Mouse (Mus musculus): ENCODE data around the gene H2-Eb1.
A peak's percentile ranks its signal among the peaks of the same experiment; 100 is the strongest.

Gene H2-Eb1

DNA sequence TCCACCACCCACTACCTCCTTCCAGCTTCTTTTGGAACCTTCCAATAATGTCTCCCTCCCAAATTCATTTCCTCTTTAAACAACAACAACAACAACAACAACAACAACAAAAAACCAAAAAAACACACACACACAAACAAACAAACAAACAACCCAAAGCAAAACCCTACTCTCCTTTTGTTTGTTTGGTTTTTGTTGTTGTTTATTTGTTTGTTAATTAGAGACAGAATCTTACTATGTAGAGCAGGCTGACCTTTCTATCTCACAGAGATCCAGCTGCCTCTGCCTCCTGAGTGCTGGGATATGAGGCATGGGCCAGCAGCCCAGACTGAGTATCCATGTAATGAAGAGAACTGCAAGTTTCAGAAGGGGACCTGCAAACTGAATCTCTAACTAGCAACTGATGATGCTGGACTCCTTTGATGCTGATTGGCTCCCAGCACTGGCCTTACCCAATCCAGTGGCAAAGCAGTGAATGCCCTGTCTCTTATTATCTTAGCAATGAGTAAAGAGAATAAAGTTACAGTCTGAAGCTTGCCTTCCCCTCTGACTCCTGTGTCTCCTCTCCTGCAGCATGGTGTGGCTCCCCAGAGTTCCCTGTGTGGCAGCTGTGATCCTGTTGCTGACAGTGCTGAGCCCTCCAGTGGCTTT is at the start of gene H2-Eb1:
Gene H2-Eb1, plus strand, starts transcription at position 488 of the 651 bp plus-strand sequence.
- peak; percentile 93 for DNase-seq (ENCODE audit: low read depth)

- no peak for DNase-seq (ENCODE audit: low read depth)
These were observed 49.2 kb upstream of the H2-Eb1 start for GRCm38 (mm10) chr17:34256501-34256900.

GRCm38 (mm10) chr17:34257594-34258375 is 47.9 kb upstream of the H2-Eb1 start, which contains the start of gene H2-Ab1:
Gene H2-Ab1, plus strand, starts transcription at chr17:34257689.
- DNase-seq (ENCODE audit: low read depth) = peak; percentile 90

GRCm38 (mm10) chr17:34260551-34260950 is 45.1 kb upstream of the H2-Eb1 start:
- no peak for DNase-seq (ENCODE audit: low read depth)

DNA sequence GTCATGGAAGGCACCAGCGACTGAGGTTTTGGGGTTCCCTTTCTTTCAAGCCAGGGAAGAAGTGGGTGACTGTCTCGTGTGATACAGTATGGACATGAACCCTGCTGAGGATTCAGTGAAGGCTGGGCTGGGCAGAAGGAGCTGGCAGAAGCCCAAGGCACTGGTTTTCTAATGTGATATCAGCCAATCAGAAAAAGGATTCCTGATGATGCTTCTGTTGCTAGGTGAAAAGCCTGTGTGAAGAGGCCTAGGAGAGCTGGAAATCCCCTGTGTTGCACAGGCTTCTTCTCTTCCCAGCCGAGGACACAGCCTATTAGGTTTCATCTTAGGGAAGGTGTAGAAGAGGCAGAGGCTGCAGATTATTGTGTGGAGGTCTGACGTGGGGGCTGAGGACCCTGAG is 44.2 kb upstream of the H2-Eb1 start:
- DNase-seq (ENCODE audit: low read depth) = peak; percentile 91

GRCm38 (mm10) chr17:34263068-34263467 is 42.6 kb upstream of the H2-Eb1 start:
- peak; percentile 95 for DNase-seq (ENCODE audit: low read depth)

DNA sequence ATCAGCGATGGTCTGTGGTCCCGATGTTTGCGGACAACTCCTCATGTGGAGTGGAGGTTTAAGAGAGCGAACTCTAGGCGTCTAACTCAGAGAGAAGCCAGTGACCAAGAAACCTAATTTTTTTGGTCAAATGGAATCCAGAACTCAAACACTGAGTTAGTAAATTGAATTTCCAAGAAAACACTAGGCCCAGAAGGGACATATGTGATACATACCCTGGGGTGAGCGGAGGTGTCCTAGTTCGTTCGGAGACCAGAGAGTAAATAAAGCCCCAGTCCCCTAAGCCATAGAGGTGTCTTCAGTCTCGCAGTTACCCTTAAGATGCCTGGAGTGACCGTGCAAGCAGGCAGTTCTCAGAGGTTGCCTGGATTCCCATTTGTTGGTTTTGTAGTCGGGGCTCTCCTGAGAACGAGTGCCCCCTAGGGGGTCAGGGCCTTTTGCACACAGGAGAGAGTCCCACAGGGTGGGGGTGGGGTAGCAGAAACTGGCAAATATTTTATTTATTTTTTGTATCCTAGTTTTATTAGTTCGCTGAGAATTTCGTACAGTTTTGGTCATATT is 41.8 kb upstream of the H2-Eb1 start:
- peak; percentile 52 for DNase-seq (ENCODE audit: low read depth)

DNA sequence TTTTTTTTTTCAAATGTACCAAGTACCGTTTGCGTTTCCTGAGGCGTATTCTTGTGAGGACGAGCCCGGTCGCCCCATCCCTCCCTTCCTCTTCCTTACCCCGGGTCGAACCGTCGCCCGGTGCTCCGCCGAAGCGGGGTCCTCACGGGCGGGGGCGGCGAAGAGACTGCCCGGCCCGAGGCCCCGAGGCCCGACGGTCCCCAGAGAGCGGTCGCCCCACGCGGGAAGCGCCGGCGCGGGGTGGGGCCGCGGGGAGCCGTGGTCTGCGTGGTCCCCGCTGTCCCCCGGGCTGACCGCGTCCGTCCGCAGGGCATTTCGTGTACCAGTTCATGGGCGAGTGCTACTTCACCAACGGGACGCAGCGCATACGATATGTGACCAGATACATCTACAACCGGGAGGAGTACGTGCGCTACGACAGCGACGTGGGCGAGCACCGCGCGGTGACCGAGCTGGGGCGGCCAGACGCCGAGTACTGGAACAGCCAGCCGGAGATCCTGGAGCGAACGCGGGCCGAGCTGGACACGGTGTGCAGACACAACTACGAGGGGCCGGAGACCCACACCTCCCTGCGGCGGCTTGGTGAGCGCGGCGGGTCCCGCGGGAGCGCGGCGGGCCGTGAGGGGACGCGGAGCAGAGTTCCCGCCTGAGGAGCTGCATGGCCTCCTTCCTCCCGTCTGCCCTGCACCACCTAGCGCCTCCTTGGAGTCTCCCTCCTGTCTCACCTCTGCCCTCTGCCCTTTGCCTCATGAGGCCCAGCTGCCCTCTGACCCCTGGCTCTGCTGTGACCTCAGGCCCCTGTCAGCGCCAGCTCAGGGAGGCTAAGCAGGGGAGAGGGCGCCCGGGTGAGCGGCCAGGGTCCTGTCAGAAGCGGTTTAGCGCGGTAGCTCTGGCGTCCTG is 41.0 kb upstream of the H2-Eb1 start:
- peak; percentile 56 for DNase-seq (ENCODE audit: low read depth)

GRCm38 (mm10) chr17:34268262-34268661 is 37.4 kb upstream of the H2-Eb1 start:
- no peak for DNase-seq (ENCODE audit: low read depth)

DNA sequence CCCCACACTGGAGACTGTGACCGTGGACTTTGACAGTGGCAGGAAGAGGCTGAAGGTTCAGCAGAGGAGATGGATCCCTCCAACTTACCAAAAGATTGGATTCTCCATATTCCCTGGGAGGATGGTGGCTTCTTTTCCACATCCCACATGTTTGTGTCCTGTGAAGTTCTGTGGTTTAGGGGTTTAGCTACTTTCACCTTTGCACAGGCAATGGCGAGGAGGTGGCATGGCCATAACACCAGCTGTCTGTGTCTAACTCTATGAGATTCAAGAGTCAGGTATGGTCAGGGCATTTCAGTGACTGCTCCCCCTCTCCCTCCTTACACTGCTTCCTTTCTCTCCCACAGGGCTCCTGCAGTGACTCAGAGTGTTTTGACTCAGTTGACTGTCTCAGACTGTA is 36.9 kb upstream of the H2-Eb1 start:
- DNase-seq (ENCODE audit: low read depth) = no peak

DNA sequence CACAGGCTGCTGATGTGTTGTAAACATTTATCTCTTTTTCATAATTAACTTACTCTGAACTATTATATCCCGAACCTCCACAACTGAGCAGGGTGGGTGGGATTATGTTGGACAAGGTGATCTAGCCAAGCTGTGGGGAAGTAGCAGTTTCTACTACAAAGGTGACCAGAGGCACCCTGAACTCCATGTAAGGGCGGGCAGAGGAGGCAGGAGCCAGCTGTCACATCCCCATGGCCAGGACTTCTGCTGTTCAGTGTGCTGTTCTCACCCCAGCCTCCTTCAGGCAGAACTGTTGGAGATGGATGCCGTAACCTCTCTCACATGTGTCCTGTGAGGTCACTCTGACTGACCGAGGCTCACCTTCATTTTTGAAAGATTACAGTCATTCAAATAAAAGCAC is 35.9 kb upstream of the H2-Eb1 start:
- no peak for DNase-seq (ENCODE audit: low read depth)

DNA sequence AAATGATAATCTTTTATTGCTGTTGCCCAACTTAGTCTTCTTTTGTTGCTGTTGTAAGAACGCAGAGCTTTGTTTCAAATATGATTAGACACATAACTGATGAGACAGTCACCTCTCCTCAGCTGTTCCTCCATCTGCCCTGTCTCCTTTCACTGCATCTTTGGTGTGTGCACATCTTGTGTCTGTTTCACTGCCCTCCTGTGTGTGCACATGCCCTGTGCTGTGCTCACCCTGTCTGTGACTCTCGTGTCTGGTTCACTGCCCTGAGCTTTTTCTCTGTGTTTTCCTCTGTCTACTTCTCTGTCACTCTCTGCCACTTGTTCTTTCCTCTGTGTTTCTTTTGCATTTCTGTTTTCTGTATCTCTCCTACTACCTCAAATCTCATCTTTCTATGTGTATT is 35.4 kb upstream of the H2-Eb1 start:
- no peak for DNase-seq (ENCODE audit: low read depth)

DNA sequence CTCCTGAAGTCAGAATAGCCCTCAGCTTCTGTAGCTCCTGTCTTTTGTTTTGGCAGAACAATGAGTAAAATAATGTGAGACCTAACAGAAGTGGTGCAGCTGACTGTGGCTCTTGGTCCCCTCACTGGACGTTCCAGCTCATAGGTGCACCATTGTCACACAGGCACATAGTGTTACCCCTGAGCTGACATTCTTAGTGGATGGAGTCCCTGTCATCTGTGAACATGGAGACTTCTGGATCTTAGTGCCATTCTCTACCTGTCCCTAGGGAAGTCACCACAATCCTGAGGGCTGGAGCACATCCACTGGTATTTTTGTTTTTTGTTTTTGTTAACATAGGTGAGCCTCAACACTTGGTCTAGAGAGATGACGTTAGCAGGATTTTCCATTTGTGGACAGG is 34.7 kb upstream of the H2-Eb1 start:
- DNase-seq (ENCODE audit: low read depth) = no peak

- no peak for DNase-seq (ENCODE audit: low read depth)
These were observed 33.6 kb upstream of the H2-Eb1 start for GRCm38 (mm10) chr17:34272102-34272501.

GRCm38 (mm10) chr17:34280499-34281038 is 25.1 kb upstream of the H2-Eb1 start:
- DNase-seq (ENCODE audit: low read depth) = no peak

GRCm38 (mm10) chr17:34281836-34282235 is 23.8 kb upstream of the H2-Eb1 start:
- no peak for DNase-seq (ENCODE audit: low read depth)

DNA sequence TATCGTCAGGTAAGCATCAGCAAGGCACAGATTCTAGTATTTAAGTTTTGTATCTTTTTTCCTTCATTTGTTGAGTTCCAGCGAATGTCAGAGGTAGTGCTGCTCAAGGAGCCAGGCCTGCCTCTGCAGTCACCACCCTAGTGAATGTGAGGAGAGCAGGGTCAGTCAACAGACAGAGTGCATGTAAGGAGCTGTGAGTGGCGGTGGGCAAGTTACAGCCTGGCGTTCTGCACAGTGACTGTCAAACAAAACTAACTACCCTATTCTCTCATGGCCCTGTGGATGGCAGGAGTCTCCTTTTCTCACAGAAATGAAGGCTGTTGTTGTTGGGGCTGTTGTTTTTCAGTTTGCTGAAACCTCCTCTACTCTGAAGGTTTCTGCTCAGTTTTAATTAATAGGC is 20.3 kb upstream of the H2-Eb1 start:
- DNase-seq (ENCODE audit: low read depth) = no peak

GRCm38 (mm10) chr17:34285848-34286247 is 19.8 kb upstream of the H2-Eb1 start:
- peak; percentile 76 for DNase-seq (ENCODE audit: low read depth)

DNA sequence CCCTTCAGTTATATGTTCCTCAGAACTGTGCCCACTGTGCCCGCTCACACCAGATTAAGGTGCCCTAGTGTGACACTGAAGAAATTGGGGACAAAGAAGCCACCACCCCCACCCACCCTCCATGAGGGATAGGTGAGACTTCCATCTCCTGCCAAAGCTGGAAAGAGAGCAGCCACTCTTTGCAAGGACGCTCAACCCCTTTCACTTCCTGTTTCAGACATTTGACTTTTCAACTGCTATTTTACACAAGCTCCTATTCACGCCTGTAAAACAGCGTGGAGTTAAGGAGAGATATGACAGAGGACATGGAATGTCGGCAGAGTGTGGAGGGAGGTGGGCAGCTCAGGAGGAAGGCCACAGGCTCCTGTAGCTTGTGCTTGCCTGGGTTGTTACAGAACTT is 19.2 kb upstream of the H2-Eb1 start:
- DNase-seq (ENCODE audit: low read depth) = no peak

GRCm38 (mm10) chr17:34286999-34287398 is 18.7 kb upstream of the H2-Eb1 start:
- no peak for DNase-seq (ENCODE audit: low read depth)

DNA sequence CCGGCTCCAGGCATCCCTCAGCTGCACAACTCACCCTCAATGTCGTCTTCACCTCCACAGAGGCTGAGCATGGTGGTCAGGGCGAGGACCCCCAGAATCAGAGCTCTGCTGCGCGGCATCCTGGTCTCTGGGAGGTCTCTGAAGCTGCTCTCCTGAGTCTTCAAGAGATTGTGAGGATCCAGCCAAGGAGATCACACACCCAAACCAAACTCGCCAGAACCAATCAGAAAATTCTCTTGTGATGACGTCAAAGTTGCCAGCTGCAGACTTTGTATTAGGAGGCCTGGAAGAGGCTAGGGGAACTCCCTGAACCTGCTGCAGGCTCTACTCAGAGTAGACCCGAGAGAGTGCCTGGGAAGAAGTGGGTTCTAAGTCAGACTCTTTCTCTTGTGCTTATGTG is 18.0 kb upstream of the H2-Eb1 start, which contains the start of gene H2-Aa:
Gene H2-Aa, minus strand, starts transcription at position 176 of the 400 bp plus-strand sequence.
- DNase-seq (ENCODE audit: low read depth) = peak; percentile 94

- no peak for DNase-seq (ENCODE audit: low read depth)
These were observed 17.5 kb upstream of the H2-Eb1 start for GRCm38 (mm10) chr17:34288131-34288530.

Data from naive thymus-derived CD4-positive, alpha-beta T cell, adult 2 months (primary cell).